Mouse (Mus musculus) small intestine, adult 2 months (tissue): ENCODE data around the gene Cdk10.

ENCODE experiments used
- CTCF ChIP-seq: fragments of 200-500 bp; IDR thresholded peaks from 2 replicates; pipeline ENCODE4 v1.5.1; 2012; ENCODE audit warnings: low read depth, mild to moderate bottlenecking, control low read depth, inconsistent platforms, low read length, moderate library complexity, mixed read lengths; ENCODE audit not compliant: insufficient replicate concordance, insufficient read length; ENCODE audit errors: extremely low read depth
- POLR2A ChIP-seq: fragments of 200-500 bp; IDR thresholded peaks from 2 replicates; pipeline ENCODE4 v1.6.1; 2012; ENCODE audit warnings: low read depth, mild to moderate bottlenecking, control low read depth, inconsistent platforms, low read length, moderate library complexity

DNA sequence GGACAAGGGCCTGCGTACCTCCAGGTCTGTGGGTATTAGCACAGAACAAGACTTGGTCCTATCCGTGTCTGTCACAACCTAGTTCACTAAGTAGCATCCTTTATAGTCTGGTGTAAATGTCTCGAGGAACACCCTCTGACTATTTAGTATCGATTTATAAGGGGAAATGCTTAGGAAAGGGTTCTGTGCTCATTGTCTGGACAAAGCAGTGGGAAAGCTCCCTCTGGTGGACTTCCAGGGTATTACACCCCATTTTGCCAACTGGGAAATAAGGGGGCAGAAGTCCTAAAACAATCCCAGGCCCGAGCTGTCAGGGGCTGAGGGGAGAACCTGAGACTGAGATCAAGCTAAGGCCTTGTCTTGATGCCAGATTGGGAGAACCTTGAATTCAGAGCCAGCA is 22.4 kb upstream of the Cdk10 start:
- TF ChIP-seq CTCF = peak; percentile 58; the same call in 1 of the 2 replicates
- no peak for TF ChIP-seq POLR2A
